Mouse (Mus musculus) thymus, postnatal 10 days (tissue): ENCODE results near the gene Nfkb2.

Source experiments
- DNase-seq, 2 experiments: peaks; one replicate each; pipeline ENCODE4 v3.0.0; 2021; ENCODE audit warnings: low spot score in 2 of 2

Gene Nfkb2

GRCm38 (mm10) chr19:46304216-46304841, at the start of gene Nfkb2:
Gene Nfkb2 (plus strand): TSS chr19:46304320.
- DNase-seq: peak; percentile 76 to 79

GRCm38 (mm10) chr19:46264762-46265161, 39.4 kb upstream of the Nfkb2 start:
- DNase-seq: no peak

GRCm38 (mm10) chr19:46275307-46275706, 28.8 kb upstream of the Nfkb2 start:
- peak in 1 of 2 experiments; percentile 37 for DNase-seq

GRCm38 (mm10) chr19:46282081-46282849, 21.9 kb upstream of the Nfkb2 start:
- DNase-seq: peak; percentile 25 to 33

GRCm38 (mm10) chr19:46284686-46285085, 19.4 kb upstream of the Nfkb2 start:
- no peak for DNase-seq

GRCm38 (mm10) chr19:46285631-46286030, 18.5 kb upstream of the Nfkb2 start:
- DNase-seq: no peak

- DNase-seq: no peak
Measured at GRCm38 (mm10) chr19:46286047-46286446, 18.1 kb upstream of the Nfkb2 start.

GRCm38 (mm10) chr19:46286926-46287325, 17.2 kb upstream of the Nfkb2 start:
- DNase-seq: no peak

- DNase-seq: no peak
Measured at GRCm38 (mm10) chr19:46287566-46287965, 16.6 kb upstream of the Nfkb2 start.

GRCm38 (mm10) chr19:46290535-46291105, 13.5 kb upstream of the Nfkb2 start:
- DNase-seq: no peak

- DNase-seq: no peak
Measured at GRCm38 (mm10) chr19:46296938-46297337, 7.2 kb upstream of the Nfkb2 start.

GRCm38 (mm10) chr19:46300294-46301045, 3.6 kb upstream of the Nfkb2 start:
- no peak for DNase-seq

- DNase-seq: no peak
Measured at GRCm38 (mm10) chr19:46302551-46302950, 1.6 kb upstream of the Nfkb2 start.

GRCm38 (mm10) chr19:46303251-46304215, 587 bp upstream of the Nfkb2 start:
- DNase-seq: no peak

GRCm38 (mm10) chr19:46304908-46305333, 801 bp downstream of the Nfkb2 start:
- DNase-seq: no peak

- DNase-seq: peak; percentile 82 to 88
Measured at GRCm38 (mm10) chr19:46305432-46306267, 1.5 kb downstream of the Nfkb2 start.

GRCm38 (mm10) chr19:46306268-46306610, 2.1 kb downstream of the Nfkb2 start:
- DNase-seq: no peak

GRCm38 (mm10) chr19:46306751-46307289, 2.7 kb downstream of the Nfkb2 start:
- DNase-seq: no peak

GRCm38 (mm10) chr19:46307781-46308180, 3.7 kb downstream of the Nfkb2 start:
- no peak for DNase-seq

GRCm38 (mm10) chr19:46308303-46308702, 4.2 kb downstream of the Nfkb2 start:
- DNase-seq: no peak
